Mouse (Mus musculus) forebrain, embryonic 14.5 days (tissue): ENCODE measurements around the gene Cemip. TPM values are rescaled to one million over a fixed set of nuclear protein-coding genes. Genes with fewer than 3 reads are reported as not detected.

Source experiments
- ATAC-seq: fragments of 200-750 bp; cut with Nextera tagmentation; 2 replicates; pipeline ENCODE4 v1.8.0; 2017; ENCODE audit warnings: mild to moderate bottlenecking, moderate library complexity
- DNase-seq: peaks from one replicate; pipeline ENCODE4 v3.0.0-alpha.2; 2015; ENCODE audit warnings: low spot score
- H3K27ac ChIP-seq: fragments of 300-500 bp; sonication (generic); 2 replicates; pipeline ENCODE4 v1.5.1; 2014; ENCODE audit warnings: low read depth, mild to moderate bottlenecking, control low read depth, low read length, moderate library complexity
- H3K27me3 ChIP-seq: fragments of 300-500 bp; sonication (generic); replicated peaks from 2 replicates; pipeline ENCODE4 v1.6.1; 2014; ENCODE audit warnings: low read length, control low read depth, mixed read lengths; ENCODE audit not compliant: control insufficient read depth, insufficient read depth
- H3K36me3 ChIP-seq: fragments of 300-500 bp; sonication (generic); 2 replicates; pipeline ENCODE4 v1.6.1; 2014; ENCODE audit warnings: low read length, control low read depth; ENCODE audit not compliant: control insufficient read depth, insufficient read depth
- H3K4me1 ChIP-seq: fragments of 300-500 bp; sonication (generic); 2 replicates; pipeline ENCODE4 v1.6.1; 2014; ENCODE audit warnings: antibody characterized with exemption, low read length, control low read depth; ENCODE audit not compliant: control insufficient read depth, insufficient read depth
- H3K4me2 ChIP-seq: fragments of 300-500 bp; sonication (generic); 2 replicates; pipeline ENCODE4 v1.6.1; 2014; ENCODE audit warnings: mild to moderate bottlenecking, control low read depth, low read length
- H3K4me3 ChIP-seq: fragments of 300-500 bp; sonication (generic); 2 replicates; pipeline ENCODE4 v1.5.1; 2014; ENCODE audit warnings: low read depth, low read length, control low read depth
- H3K9ac ChIP-seq: fragments of 300-500 bp; sonication (generic); 2 replicates; pipeline ENCODE4 v1.6.1; 2014; ENCODE audit warnings: mild to moderate bottlenecking, low read length, control low read depth, moderate library complexity
- H3K9me3 ChIP-seq: fragments of 300-500 bp; sonication (generic); replicated peaks from 2 replicates; pipeline ENCODE4 v1.6.1; 2016; ENCODE audit warnings: low read length, control low read depth, mixed read lengths; ENCODE audit not compliant: control insufficient read depth
- WGBS: fragments of 180-500 bp; shearing (Covaris S2); extraction: QIAGEN DNeasy Blood & Tissue Kit; methylation state at CpG from one replicate; pipeline ENCODE4 v1.1.7; 2014; 5-methylcytosine and 5-hydroxymethylcytosine counted together
- polyA plus RNA-seq: library from polyadenylated mRNA; unstranded; fragments of >200 nt; fragmentation: Nextera tagmentation; extraction: Ambion mirVana; gene quantifications from 2 replicates; pipeline ENCODE4 v1.2.1, GENCODE M21; 2014

The Cemip gene
- polyA plus RNA-seq, 1 experiment from 2014 or later, result 0.42 TPM

DNA sequence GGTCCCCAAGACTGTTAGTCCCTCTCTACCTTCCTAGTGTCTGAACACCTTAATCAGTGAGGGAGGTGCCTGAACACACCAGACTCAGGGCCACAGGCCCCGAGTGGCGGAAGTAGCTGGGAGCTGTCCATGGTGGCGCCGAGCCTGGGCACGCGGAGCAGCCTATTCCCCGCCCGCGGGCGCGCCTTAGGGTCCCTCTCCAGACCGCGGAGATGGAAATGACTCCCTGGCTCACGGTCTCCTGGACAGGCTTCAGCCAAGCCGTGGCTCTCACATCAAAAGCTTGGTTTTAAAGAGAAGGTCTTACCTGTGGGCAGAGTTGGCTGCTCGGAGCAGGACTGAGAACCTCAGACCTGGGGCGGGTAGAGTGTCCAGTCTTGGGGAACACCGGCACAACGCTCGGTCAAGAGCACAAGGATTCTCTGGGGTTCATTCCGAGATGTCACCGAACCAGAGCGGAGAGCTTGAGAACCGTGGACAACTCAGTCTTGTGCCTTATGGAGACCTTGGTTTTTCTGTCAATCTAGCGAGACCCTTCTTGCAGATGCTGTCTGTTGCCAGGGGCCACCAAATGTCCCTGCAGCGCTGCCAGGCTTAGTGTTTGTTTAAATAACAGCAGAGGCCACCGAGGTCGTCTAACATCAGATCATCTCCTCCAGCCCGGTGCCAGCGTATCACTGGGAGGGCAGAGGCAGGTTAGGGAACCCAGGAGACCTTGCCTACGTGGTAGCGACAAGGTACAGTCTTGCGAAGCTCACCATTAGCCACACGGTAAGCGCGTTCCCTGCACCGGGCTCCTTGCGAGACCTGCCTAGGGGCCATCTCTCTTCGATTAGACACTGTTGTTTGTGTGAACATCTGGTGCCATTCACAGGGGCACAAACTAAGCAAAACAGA lies 1.0 kb downstream of the Cemip start:
- peak overlapping the region; percentile 85 for H3K4me2 ChIP-seq
- peak overlapping the region; percentile 47 for H3K4me3 ChIP-seq
- no peak overlapping the region for H3K27ac ChIP-seq
- peaks cover 21% of the 10 kb centered on the region for H3K27me3 ChIP-seq
- ATAC-seq, result peak; percentile 15; the same call in 1 of the 2 replicates
- WGBS, result 5% methylated on average over 39 of the region's 39 CpGs
- H3K9me3 ChIP-seq, result no peaks in the 10 kb centered on the region
- no peaks in the 10 kb centered on the region for H3K36me3 ChIP-seq
- peak; percentile 15 for DNase-seq
- peaks cover 4% of the 10 kb centered on the region; the same call in 1 of the 2 replicates for H3K4me1 ChIP-seq
- H3K9ac ChIP-seq, result peak overlapping the region; percentile 63; the same call in 1 of the 2 replicates

DNA sequence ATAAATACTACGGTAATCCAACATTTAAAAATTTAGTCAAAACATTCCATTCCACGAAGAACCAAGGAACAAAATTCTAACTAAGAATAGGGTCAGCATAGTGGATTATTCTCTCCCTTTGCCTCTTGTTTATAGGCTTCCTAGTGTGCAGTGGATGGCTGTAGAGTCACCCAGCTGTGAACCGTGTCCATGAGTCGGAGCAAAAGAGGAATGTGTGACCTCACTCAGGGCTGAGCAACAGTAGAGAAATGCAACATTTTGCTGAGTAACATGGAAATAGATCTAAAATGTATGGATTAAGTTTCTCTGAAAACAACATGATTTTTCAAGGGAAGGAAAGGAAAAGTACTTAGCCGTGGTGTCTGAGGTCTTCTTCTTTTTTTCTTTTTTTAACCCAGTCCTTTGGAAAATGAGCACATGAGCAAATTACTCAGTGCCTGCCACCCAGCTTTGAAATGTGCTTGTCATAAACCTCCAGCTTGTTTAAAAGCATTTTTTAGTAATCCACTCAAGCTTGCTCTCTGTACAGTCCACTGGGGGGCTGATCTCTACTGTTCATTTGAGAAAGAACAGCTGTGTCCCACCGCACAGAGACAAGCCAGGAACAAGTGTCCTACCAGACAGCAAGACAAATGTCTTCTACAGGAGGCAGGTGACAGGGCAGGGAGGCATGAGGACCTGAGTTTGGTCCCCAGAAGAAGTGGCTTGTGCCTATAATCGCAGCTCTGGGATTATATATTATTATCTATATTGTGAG lies 8.9 kb downstream of the Cemip start:
- Histone ChIP-seq H3K4me3 (no peak overlapping the region), H3K27ac (no peak overlapping the region), H3K9me3 (no peaks in the 10 kb centered on the region), H3K4me1 (no peaks in the 10 kb centered on the region), H3K36me3 (no peaks in the 10 kb centered on the region), H3K27me3 (no peaks in the 10 kb centered on the region), H3K4me2 (no peak overlapping the region), H3K9ac (no peak overlapping the region)
- ATAC-seq (no peak), DNase-seq (no peak)
- WGBS, result 78% methylated on average over 7 of the region's 7 CpGs

DNA sequence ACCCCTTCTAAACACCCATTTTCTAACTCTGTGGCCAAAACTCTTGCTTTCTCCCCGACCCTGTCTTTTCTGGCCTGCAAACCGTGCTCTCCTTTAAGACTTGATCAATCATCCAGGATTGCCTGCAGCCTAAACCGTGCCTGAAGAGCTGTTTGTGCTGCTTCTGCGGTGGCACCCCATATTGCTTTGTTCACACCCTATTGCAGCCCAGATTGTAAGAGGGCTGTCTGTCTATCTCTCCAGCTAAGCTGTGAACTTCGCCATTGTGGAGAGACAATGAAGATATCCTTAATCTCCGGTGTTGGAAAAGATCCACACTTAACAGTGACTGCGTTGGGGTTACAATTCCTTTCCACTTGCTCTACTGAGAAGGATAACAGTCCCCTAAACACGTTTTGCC lies 12.0 kb downstream of the Cemip start:
- Histone ChIP-seq H3K27ac (no peak overlapping the region), H3K36me3 (no peaks in the 10 kb centered on the region), H3K9me3 (no peaks in the 10 kb centered on the region), H3K4me1 (no peaks in the 10 kb centered on the region), H3K27me3 (no peaks in the 10 kb centered on the region), H3K9ac (no peak overlapping the region), H3K4me3 (no peak overlapping the region), H3K4me2 (no peak overlapping the region)
- 52% methylated on average over 8 of the region's 8 CpGs for WGBS
- DNase-seq (peak; percentile 45), ATAC-seq (peak; percentile 61; the same call in 1 of the 2 replicates)

DNA sequence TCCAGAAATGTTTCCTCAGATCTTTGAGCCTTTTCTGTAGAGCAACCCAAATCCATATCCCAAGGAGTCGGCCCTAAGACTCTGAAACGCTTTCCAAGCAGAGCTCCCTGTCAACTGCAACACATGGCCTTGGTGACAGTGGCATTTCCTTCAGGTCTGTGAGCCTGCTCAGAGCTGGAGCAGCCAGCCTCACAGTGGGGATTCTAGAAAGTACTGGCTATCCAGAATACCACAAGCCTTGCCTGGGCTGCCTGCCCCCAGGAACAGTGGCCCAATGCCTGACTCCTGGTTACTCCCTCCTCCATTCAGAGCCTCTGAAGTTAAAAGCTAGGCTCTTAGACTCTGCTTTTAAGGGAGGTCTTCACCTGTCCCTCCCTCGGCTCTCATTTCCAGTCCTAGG lies 12.4 kb downstream of the Cemip start:
- WGBS, result 79% methylated on average over 3 of the region's 3 CpGs
- H3K4me1 ChIP-seq, result no peaks in the 10 kb centered on the region
- H3K9ac ChIP-seq, result no peak overlapping the region
- H3K4me2 ChIP-seq, result no peak overlapping the region
- H3K36me3 ChIP-seq, result no peaks in the 10 kb centered on the region
- ATAC-seq (no peak), DNase-seq (no peak)
- no peaks in the 10 kb centered on the region for H3K9me3 ChIP-seq
- no peak overlapping the region for H3K4me3 ChIP-seq
- no peak overlapping the region for H3K27ac ChIP-seq
- no peaks in the 10 kb centered on the region for H3K27me3 ChIP-seq

DNA sequence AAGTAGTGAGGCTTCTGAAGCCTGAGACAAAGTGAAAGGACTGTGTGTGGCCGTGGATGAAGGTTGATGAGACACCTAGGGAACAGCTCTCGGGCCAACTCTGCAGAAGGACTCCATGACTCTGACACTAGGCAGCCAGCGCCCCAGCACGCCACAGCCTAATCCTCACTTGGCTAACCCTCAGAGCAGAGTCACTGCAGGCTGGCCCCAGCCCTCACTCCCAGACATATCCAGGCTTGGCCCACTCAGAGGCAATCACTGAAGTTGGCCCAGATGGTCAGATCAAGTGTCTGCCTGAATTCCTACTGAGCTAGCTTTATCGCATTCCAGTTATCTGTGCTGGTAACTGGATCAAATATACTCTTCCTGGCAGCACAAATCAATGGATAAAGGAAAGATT lies 17.4 kb downstream of the Cemip start:
- Histone ChIP-seq H3K4me3 (no peak overlapping the region), H3K36me3 (no peaks in the 10 kb centered on the region), H3K9ac (no peak overlapping the region), H3K27ac (no peak overlapping the region), H3K4me1 (no peaks in the 10 kb centered on the region), H3K27me3 (no peaks in the 10 kb centered on the region), H3K9me3 (no peaks in the 10 kb centered on the region), H3K4me2 (no peak overlapping the region)
- no peak for DNase-seq
- ATAC-seq, result no peak
- WGBS, result 83% methylated on average over 5 of the region's 5 CpGs

- no peaks in the 10 kb centered on the region for H3K36me3 ChIP-seq
- H3K4me2 ChIP-seq, result no peak overlapping the region
- 93% methylated on average over 7 of the region's 7 CpGs for WGBS
- no peaks in the 10 kb centered on the region for H3K27me3 ChIP-seq
- H3K9me3 ChIP-seq, result no peaks in the 10 kb centered on the region
- DNase-seq (no peak), ATAC-seq (no peak)
- no peaks in the 10 kb centered on the region for H3K4me1 ChIP-seq
- H3K9ac ChIP-seq, result no peak overlapping the region
- no peak overlapping the region for H3K4me3 ChIP-seq
- no peak overlapping the region for H3K27ac ChIP-seq
Measured at GRCm38 (mm10) chr7:84059799-84060198, 26.5 kb downstream of the Cemip start.

- H3K27me3 ChIP-seq, result no peaks in the 10 kb centered on the region
- ATAC-seq (no peak), DNase-seq (no peak)
- H3K4me2 ChIP-seq, result no peak overlapping the region
- H3K9me3 ChIP-seq, result no peaks in the 10 kb centered on the region
- no peak overlapping the region for H3K9ac ChIP-seq
- H3K4me3 ChIP-seq, result no peak overlapping the region
- H3K27ac ChIP-seq, result no peak overlapping the region
- no peaks in the 10 kb centered on the region for H3K36me3 ChIP-seq
- no peaks in the 10 kb centered on the region for H3K4me1 ChIP-seq
- WGBS, result 79% methylated on average over 7 of the region's 7 CpGs
Measured at GRCm38 (mm10) chr7:84055961-84056629, 30.2 kb downstream of the Cemip start.

- Histone ChIP-seq H3K9ac (no peak overlapping the region), H3K27me3 (no peaks in the 10 kb centered on the region), H3K4me3 (no peak overlapping the region), H3K4me1 (no peaks in the 10 kb centered on the region), H3K9me3 (no peaks in the 10 kb centered on the region), H3K36me3 (no peaks in the 10 kb centered on the region), H3K4me2 (no peak overlapping the region), H3K27ac (no peak overlapping the region)
- DNase-seq (no peak), ATAC-seq (no peak)
- WGBS, result 95% methylated on average over 7 of the region's 7 CpGs
Measured at GRCm38 (mm10) chr7:84053856-84054255, 32.4 kb downstream of the Cemip start.
